Mouse (Mus musculus) liver, adult 2 months (tissue): ENCODE data around the gene Sel1l3.

Experiments
- CTCF ChIP-seq: fragments of 200-500 bp; IDR thresholded peaks from 2 replicates; pipeline ENCODE4 v1.5.1; 2011; ENCODE audit warnings: low read depth, low read length, control low read depth
- POLR2A ChIP-seq: fragments of 200-500 bp; IDR thresholded peaks from 2 replicates; pipeline ENCODE4 v1.6.1; 2011; ENCODE audit warnings: low read length, control low read depth; ENCODE audit not compliant: insufficient read depth; ENCODE audit errors: extremely low read depth

GRCm38 (mm10) chr5:53174461-53174860, 39.3 kb downstream of the Sel1l3 start:
- no peak for TF ChIP-seq POLR2A
- TF ChIP-seq CTCF: no peak
